In genomic region chr1:106796542-106796924, GRCm38 (mm10) we compare ENCODE assay signal across 8 mouse cellular contexts. TPM values are rescaled to one million over a fixed set of nuclear protein-coding genes. Genes with fewer than 3 reads are reported as not detected.
DNase-seq lines count a peak whose midpoint lies in the region; ATAC-seq and TF ChIP-seq lines count a peak whose summit lies in the region.

Gene Vps4b (minus strand): TSS chr1:106796728.

- TF ChIP-seq CTCF in cortical plate, adult 2 months (IDR thresholded peaks at IDR 0.05; ENCODE audit: extremely low read depth, insufficient read depth, low read length) = no peak

- H3K9me3 ChIP-seq in megakaryocyte, embryonic 14.5 days = no peaks in the 10 kb centered on the region

- no peaks in the 10 kb centered on the region for H3K27me3 ChIP-seq in megakaryocyte, embryonic 14.5 days (replicated peaks)

- TF ChIP-seq POLR2A in cortical plate, adult 2 months (IDR thresholded peaks at IDR 0.05; ENCODE audit: extremely low read depth, insufficient read depth, low read length) = peak; percentile 74

- ATAC-seq in activated CD4-positive, CD25-positive, alpha-beta regulatory T cell, adult 4 months = peak; percentile 99

- peak; percentile 79 to 82 for DNase-seq in gastrocnemius, adult 8-10 months (ENCODE audit: low spot score in 2 of 2)
- DNase-seq in hindlimb bud, embryonic 11.5 days (ENCODE audit: extremely low spot score, low read depth, low spot score) = peak; percentile 98
- peak; percentile 75 to 90 for DNase-seq in left cerebral cortex, adult 8-10 months (ENCODE audit: low spot score in 2 of 2)
- peak; percentile 96 to 97 for DNase-seq in right cerebral cortex, postnatal 10 days (ENCODE audit: low spot score in 2 of 2)
- DNase-seq in urinary bladder, postnatal 25 days (ENCODE audit: low spot score) = peak; percentile 85

- no peak within 1 kb of the TSS for H3K27ac ChIP-seq in cortical plate, adult 2 months (ENCODE audit: insufficient read depth, low read length)

- H3K4me1 ChIP-seq in cortical plate, adult 2 months (ENCODE audit: control insufficient read depth, insufficient read depth, low read length) = peaks cover 4% of the 10 kb centered on the region
- H3K4me1 ChIP-seq in megakaryocyte, embryonic 14.5 days = peaks cover 31% of the 10 kb centered on the region

- H3K4me3 ChIP-seq in cortical plate, adult 2 months (ENCODE audit: insufficient read depth, low read length) = peak within 1 kb of the TSS; percentile 88
- peak within 1 kb of the TSS; percentile 97 for H3K4me3 ChIP-seq in megakaryocyte, embryonic 14.5 days (replicated peaks)

- H3K36me3 ChIP-seq in megakaryocyte, embryonic 14.5 days (replicated peaks; ENCODE audit: low read length) = peaks cover 15% of the 10 kb centered on the region

RNA-seq across cellular contexts. Expression of gene Vps4b, which starts in this region (rescaled TPM):
- polyA plus RNA-seq in activated CD4-positive, CD25-positive, alpha-beta regulatory T cell, adult 4 months (2017; shearing (Covaris generic)) = 10 to 100 TPM; 64.6 to 65.5 TPM
- 23.6 and 26.7 TPM in 2 replicates for polyA plus RNA-seq in cortical plate, adult 2 months (2012; rRNA removed)
- total RNA-seq in gastrocnemius, adult 8-10 months (2022) = 10 to 100 TPM; 14.3 to 22.0 (median 17.3) TPM
- 10 to 100 TPM; 48.8 to 60.1 (median 57.2) TPM for total RNA-seq in left cerebral cortex, adult 8-10 months (2022)
- 10.4 and 23.8 TPM in 2 replicates for polyA plus RNA-seq in megakaryocyte, embryonic 14.5 days (2012; ENCODE audit: insufficient read depth, low replicate concordance)
